Mouse (Mus musculus): ENCODE measurements around the gene Olfr692. TPM values are rescaled to one million over a fixed set of nuclear protein-coding genes. Genes with fewer than 3 reads are reported as not detected.

Olfr692 gene
- total RNA-seq, 2 experiments from 2014 or later: not detected

- no peak for DNase-seq (ENCODE audit: low spot score in 2 of 2)
These were observed 36.2 kb downstream of the Olfr692 start, which contains the start of gene Cnga4 for GRCm38 (mm10) chr7:105404268-105404667. Gene Cnga4 (plus strand): TSS chr7:105404568.

GRCm38 (mm10) chr7:105406322-105406721, 38.3 kb downstream of the Olfr692 start:
- DNase-seq (ENCODE audit: low spot score in 2 of 2): no peak

- DNase-seq (ENCODE audit: low spot score in 2 of 2): peak; percentile 64 to 94
These were observed 44.0 kb downstream of the Olfr692 start for GRCm38 (mm10) chr7:105411874-105412632.

- DNase-seq (ENCODE audit: low spot score in 2 of 2): peak in 1 of 2 experiments; percentile 58
These were observed 46.4 kb downstream of the Olfr692 start for GRCm38 (mm10) chr7:105414385-105414784.

GRCm38 (mm10) chr7:105416529-105416928, 48.5 kb downstream of the Olfr692 start:
- no peak for DNase-seq (ENCODE audit: low spot score in 2 of 2)

- no peak for DNase-seq (ENCODE audit: low spot score in 2 of 2)
These were observed 50.1 kb downstream of the Olfr692 start for GRCm38 (mm10) chr7:105418106-105418505.

Other genes starting within 250 kb of the Olfr692 start
- not detected for gene Olfr683, start 221.2 kb upstream of the Olfr692 start, total RNA-seq (2021)
- gene Olfr684, start 204.6 kb upstream of the Olfr692 start, total RNA-seq (2021): not detected
- not detected for gene Olfr685, start 182.2 kb upstream of the Olfr692 start, total RNA-seq (2021)
- gene Olfr686, start 160.7 kb upstream of the Olfr692 start, total RNA-seq (2021): not detected
- gene Olfr688, start 80.1 kb upstream of the Olfr692 start, total RNA-seq (2021): not detected
- not detected for gene Olfr689, start 57.1 kb upstream of the Olfr692 start, total RNA-seq (2021)
- under 1 TPM; 0.25 to 0.64 TPM for gene Olfr690, start 34.1 kb upstream of the Olfr692 start, total RNA-seq (2021)
- gene Olfr691, start 26.0 kb upstream of the Olfr692 start, total RNA-seq (2021): under 1 TPM; 0.35 to 0.36 TPM
- not detected for gene Gm5901, start 6.8 kb downstream of the Olfr692 start, total RNA-seq (2021)
- gene Fam160a2, start 31.8 kb downstream of the Olfr692 start, total RNA-seq (2021): 10 to 100 TPM; 55.9 to 59.4 TPM
- gene Cnga4, start 36.3 kb downstream of the Olfr692 start, total RNA-seq (2021): under 1 TPM; 0.63 to 0.69 TPM
- gene Cckbr, start 57.5 kb downstream of the Olfr692 start, total RNA-seq (2021): 1 to 10 TPM; 5.4 to 9.2 TPM
- 10 to 100 TPM; 14.3 to 15.9 TPM for gene Cavin3, start 114.1 kb downstream of the Olfr692 start, total RNA-seq (2021)
- 10 to 100 TPM; 83.8 to 89.3 TPM for gene Smpd1, start 186.1 kb downstream of the Olfr692 start, total RNA-seq (2021)
- 100 to 1,000 TPM; 382 to 388 TPM for gene Apbb1, start 213.4 kb downstream of the Olfr692 start, total RNA-seq (2021)
- gene Hpx, start 231.9 kb downstream of the Olfr692 start, total RNA-seq (2021): under 1 TPM in 1 of 2 experiments, not detected in 1; 0.42 TPM